Mouse (Mus musculus): Measurements from ENCODE around the gene Hoxd8.

Hoxd8 gene

GRCm38 (mm10) chr2:74752431-74753174, 48.2 kb downstream of the Hoxd8 start:
- DNase-seq (ENCODE audit: low spot score), result no peak

GRCm38 (mm10) chr2:74753175-74753523, 48.7 kb downstream of the Hoxd8 start:
- no peak for DNase-seq (ENCODE audit: low spot score)

- no peak for DNase-seq (ENCODE audit: low spot score)
These were observed 49.3 kb downstream of the Hoxd8 start for GRCm38 (mm10) chr2:74753711-74754110.
